11 mouse cellular contexts compared by ENCODE assay signal in the genomic region with DNA sequence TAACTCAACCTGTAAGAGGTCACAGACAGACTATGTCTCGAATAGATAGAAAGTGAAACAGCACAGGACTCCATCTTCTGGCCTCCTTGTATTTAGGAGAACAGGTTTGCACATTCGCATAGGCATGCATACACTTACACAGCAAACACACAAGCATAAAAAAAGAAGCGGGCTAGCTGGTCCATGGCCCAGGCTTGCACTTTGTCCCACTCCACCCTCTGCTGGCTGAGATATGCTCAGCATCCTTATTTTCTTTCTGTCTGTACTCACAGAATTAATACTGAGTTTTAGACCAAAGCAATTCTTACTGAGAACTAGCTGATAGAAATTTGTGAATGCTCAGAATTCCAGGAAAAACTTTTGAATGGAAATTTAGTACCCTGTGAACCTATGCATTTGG. TPM values are rescaled to one million over a fixed set of nuclear protein-coding genes. Genes with fewer than 3 reads are reported as not detected.
DNase-seq lines count a peak whose midpoint lies in the region; ATAC-seq lines count a peak whose summit lies in the region.
"Had no signal": no experiment of that assay in that cellular context is flagged by ENCODE, and none has a peak within 500 bp of the region (broad histone marks: within the 10 kb centered on the region; RNA-seq: fewer than 3 reads in every experiment).

No protein-coding gene starts in this region.

- H3K4me1 ChIP-seq in heart, embryonic 12.5 days (replicated peaks), result peaks cover 22% of the 10 kb centered on the region

- H3K4me3 ChIP-seq in heart, embryonic 12.5 days, result no peak overlapping the region
- H3K4me3 ChIP-seq: heart, embryonic 10.5 days; midbrain, embryonic 13.5 days had no signal

- H3K4me2 ChIP-seq in heart, embryonic 12.5 days, result no peak overlapping the region
- H3K4me2 ChIP-seq: midbrain, embryonic 13.5 days had no signal

- no peak overlapping the region for H3K9ac ChIP-seq in heart, embryonic 12.5 days
- H3K9ac ChIP-seq: midbrain, embryonic 13.5 days had no signal

- no peaks in the 10 kb centered on the region for H3K27me3 ChIP-seq in heart, embryonic 12.5 days (replicated peaks)
- H3K27me3 ChIP-seq: midbrain, embryonic 13.5 days had no signal

- no peak overlapping the region for H3K27ac ChIP-seq in heart, embryonic 12.5 days (ENCODE audit: poor library complexity, severe bottlenecking)
- H3K27ac ChIP-seq: heart, embryonic 10.5 days; midbrain, embryonic 13.5 days had no signal

- no peaks in the 10 kb centered on the region for H3K9me3 ChIP-seq in heart, embryonic 12.5 days (replicated peaks)
- H3K9me3 ChIP-seq: heart, embryonic 10.5 days; midbrain, embryonic 13.5 days had no signal

- 72% methylated on average over 3 of the region's 3 CpGs for WGBS in heart, embryonic 12.5 days

- ATAC-seq in heart, embryonic 12.5 days (ENCODE audit: insufficient number of reproducible peaks, low FRiP score), result no peak
- ATAC-seq: midbrain, embryonic 13.5 days had no signal

- peak; percentile 41 for DNase-seq in heart, postnatal 4 days
- DNase-seq in 3T3-L1 (ENCODE audit: low read depth, low spot score) (peak; percentile 68), ES-CJ7 (ENCODE audit: low read depth, low spot score) (peak; percentile 24)
- DNase-seq in kidney, postnatal 36 days, result peak; percentile 36 to 68
- no peak for DNase-seq in layer of hippocampus, adult 11-12 months (ENCODE audit: low spot score)
- DNase-seq in frontal cortex, postnatal 36 days (ENCODE audit: low spot score in 2 of 2), result no peak
- no peak for DNase-seq in gastrocnemius, postnatal 10 days
- DNase-seq: right cerebral cortex, adult 18-20 months had no signal

- H3K36me3 ChIP-seq in heart, embryonic 12.5 days, result 0 out of 2 replicates have a peak, but pooled peaks cover 6% of the 10 kb centered on the region

RNA-seq across cellular contexts. Expression of gene Wars, which starts 2.0 kb away (rescaled TPM):
- total RNA-seq in heart, postnatal 4 days (2021), result 10 to 100 TPM; 48.1 to 49.0 TPM
- polyA plus RNA-seq in heart, embryonic 12.5 days (2016; fragmentation: Nextera tagmentation; extraction: Ambion mirVana), result 70.0 and 71.5 TPM in 2 replicates
- 10 to 100 TPM; 24.1 to 26.8 TPM for total RNA-seq in gastrocnemius, postnatal 10 days (2021)

RNA-seq across cellular contexts. Expression of gene Wdr25, which starts 2.6 kb away (rescaled TPM):
- total RNA-seq in heart, postnatal 4 days (2021), result 1 to 10 TPM; 4.2 to 5.2 TPM
- polyA plus RNA-seq in heart, embryonic 12.5 days (2016; fragmentation: Nextera tagmentation; extraction: Ambion mirVana), result 5.6 and 5.8 TPM in 2 replicates
- total RNA-seq in gastrocnemius, postnatal 10 days (2021), result 1 to 10 TPM; 4.1 to 5.2 TPM

Comparison
In these comparisons a context has a peak if more than half of its experiments do, and no peak if none do; other contexts are left out.
1. DNase-seq: peak in heart, postnatal 4 days (single experiment), 3T3-L1 (single experiment), ES-CJ7 (single experiment) and kidney, postnatal 36 days (2 of 2); none in layer of hippocampus, adult 11-12 months (single experiment), frontal cortex, postnatal 36 days (0 of 2) and gastrocnemius, postnatal 10 days (single experiment).